Mouse (Mus musculus) erythroblast, adult 5-6 weeks (primary cell): ENCODE measurements around the gene Gzmm. TPM values are rescaled to one million over a fixed set of nuclear protein-coding genes. Genes with fewer than 3 reads are reported as not detected.

ENCODE experiments used
- total RNA-seq, 2 experiments: library from RNA; stranded (forward) in 1 of 2; stranded (reverse) in 1 of 2; fragments of 150-400 nt in 1 of 2; fragments of 200-764, 138-1000 nt in 1 of 2; gene quantifications; 2 replicates each; pipeline versions ENCODE4 v1.2.3 to v1.2.4; 2015 to 2017; ENCODE audit warnings: low replicate concordance in 2 of 2

The Gzmm gene
- total RNA-seq, 2 experiments from 2014 or later = not detected

Other genes starting within 250 kb of the Gzmm start
- not detected in 2 replicates for gene Vmn2r83, start 220.3 kb upstream of the Gzmm start, total RNA-seq (2015; ENCODE audit: low replicate concordance)
- not detected in 2 replicates for gene Vmn2r83, start 220.3 kb upstream of the Gzmm start, total RNA-seq (2017; ENCODE audit: low replicate concordance)
- 2.1 and 7.1 TPM in 2 replicates for gene Plpp2, start 155.2 kb upstream of the Gzmm start, total RNA-seq (2015; ENCODE audit: low replicate concordance)
- 0.43 TPM in 1 of 2 replicates, not detected in the other for gene Plpp2, start 155.2 kb upstream of the Gzmm start, total RNA-seq (2017; ENCODE audit: low replicate concordance)
- gene Mier2, start 133.8 kb upstream of the Gzmm start, total RNA-seq (2015; ENCODE audit: low replicate concordance) = 1.5 TPM in 1 of 2 replicates, not detected in the other
- gene Mier2, start 133.8 kb upstream of the Gzmm start, total RNA-seq (2017; ENCODE audit: low replicate concordance) = 1.9 TPM in 1 of 2 replicates, not detected in the other
- not detected in 2 replicates for gene Theg, start 101.7 kb upstream of the Gzmm start, total RNA-seq (2015; ENCODE audit: low replicate concordance)
- not detected in 2 replicates for gene Theg, start 101.7 kb upstream of the Gzmm start, total RNA-seq (2017; ENCODE audit: low replicate concordance)
- not detected in 2 replicates for gene C2cd4c, start 75.0 kb upstream of the Gzmm start, total RNA-seq (2015; ENCODE audit: low replicate concordance)
- not detected in 2 replicates for gene C2cd4c, start 75.0 kb upstream of the Gzmm start, total RNA-seq (2017; ENCODE audit: low replicate concordance)
- not detected in 2 replicates for gene Shc2, start 51.1 kb upstream of the Gzmm start, total RNA-seq (2015; ENCODE audit: low replicate concordance)
- gene Shc2, start 51.1 kb upstream of the Gzmm start, total RNA-seq (2017; ENCODE audit: low replicate concordance) = not detected in 2 replicates
- not detected in 2 replicates for gene Odf3l2, start 43.3 kb upstream of the Gzmm start, total RNA-seq (2015; ENCODE audit: low replicate concordance)
- not detected in 2 replicates for gene Odf3l2, start 43.3 kb upstream of the Gzmm start, total RNA-seq (2017; ENCODE audit: low replicate concordance)
- gene Madcam1, start 24.5 kb upstream of the Gzmm start, total RNA-seq (2015; ENCODE audit: low replicate concordance) = not detected in 2 replicates
- 0.84 TPM in 1 of 2 replicates, not detected in the other for gene Madcam1, start 24.5 kb upstream of the Gzmm start, total RNA-seq (2017; ENCODE audit: low replicate concordance)
- gene Tpgs1, start 19.7 kb upstream of the Gzmm start, total RNA-seq (2015; ENCODE audit: low replicate concordance) = 2.9 and 6.3 TPM in 2 replicates
- gene Tpgs1, start 19.7 kb upstream of the Gzmm start, total RNA-seq (2017; ENCODE audit: low replicate concordance) = 0.56 and 0.68 TPM in 2 replicates
- 20.5 and 25.9 TPM in 2 replicates for gene Cdc34, start 6.8 kb upstream of the Gzmm start, total RNA-seq (2015; ENCODE audit: low replicate concordance)
- 36.7 and 46.1 TPM in 2 replicates for gene Cdc34, start 6.8 kb upstream of the Gzmm start, total RNA-seq (2017; ENCODE audit: low replicate concordance)
- gene Bsg, start 15.5 kb downstream of the Gzmm start, total RNA-seq (2015; ENCODE audit: low replicate concordance) = 913 and 945 TPM in 2 replicates
- 805 and 888 TPM in 2 replicates for gene Bsg, start 15.5 kb downstream of the Gzmm start, total RNA-seq (2017; ENCODE audit: low replicate concordance)
- gene Hcn2, start 27.6 kb downstream of the Gzmm start, total RNA-seq (2015; ENCODE audit: low replicate concordance) = not detected in 2 replicates
- not detected in 2 replicates for gene Hcn2, start 27.6 kb downstream of the Gzmm start, total RNA-seq (2017; ENCODE audit: low replicate concordance)
- 3.6 and 4.8 TPM in 2 replicates for gene Polrmt, start 57.6 kb downstream of the Gzmm start, total RNA-seq (2015; ENCODE audit: low replicate concordance)
- gene Polrmt, start 57.6 kb downstream of the Gzmm start, total RNA-seq (2017; ENCODE audit: low replicate concordance) = 1.1 and 5.0 TPM in 2 replicates
- not detected in 2 replicates for gene Fgf22, start 66.1 kb downstream of the Gzmm start, total RNA-seq (2015; ENCODE audit: low replicate concordance)
- 0.26 TPM in 1 of 2 replicates, not detected in the other for gene Fgf22, start 66.1 kb downstream of the Gzmm start, total RNA-seq (2017; ENCODE audit: low replicate concordance)
- 11.3 and 12.1 TPM in 2 replicates for gene Rnf126, start 77.9 kb downstream of the Gzmm start, total RNA-seq (2015; ENCODE audit: low replicate concordance)
- gene Rnf126, start 77.9 kb downstream of the Gzmm start, total RNA-seq (2017; ENCODE audit: low replicate concordance) = 2.6 and 10.7 TPM in 2 replicates
- gene Fstl3, start 88.3 kb downstream of the Gzmm start, total RNA-seq (2015; ENCODE audit: low replicate concordance) = 1.7 and 5.8 TPM in 2 replicates
- not detected in 2 replicates for gene Fstl3, start 88.3 kb downstream of the Gzmm start, total RNA-seq (2017; ENCODE audit: low replicate concordance)
- gene Prss57, start 101.9 kb downstream of the Gzmm start, total RNA-seq (2015; ENCODE audit: low replicate concordance) = 30.5 and 45.0 TPM in 2 replicates
- gene Prss57, start 101.9 kb downstream of the Gzmm start, total RNA-seq (2017; ENCODE audit: low replicate concordance) = 6.8 and 14.3 TPM in 2 replicates
- gene Palm, start 104.6 kb downstream of the Gzmm start, total RNA-seq (2015; ENCODE audit: low replicate concordance) = 9.4 and 12.5 TPM in 2 replicates
- gene Palm, start 104.6 kb downstream of the Gzmm start, total RNA-seq (2017; ENCODE audit: low replicate concordance) = 4.5 and 10.0 TPM in 2 replicates
- not detected in 2 replicates for gene Misp, start 132.0 kb downstream of the Gzmm start, total RNA-seq (2015; ENCODE audit: low replicate concordance)
- not detected in 2 replicates for gene Misp, start 132.0 kb downstream of the Gzmm start, total RNA-seq (2017; ENCODE audit: low replicate concordance)
- 45.2 and 66.7 TPM in 2 replicates for gene Ptbp1, start 165.4 kb downstream of the Gzmm start, total RNA-seq (2015; ENCODE audit: low replicate concordance)
- gene Ptbp1, start 165.4 kb downstream of the Gzmm start, total RNA-seq (2017; ENCODE audit: low replicate concordance) = 38.2 and 53.2 TPM in 2 replicates
- 420 and 449 TPM in 2 replicates for gene Prtn3, start 185.5 kb downstream of the Gzmm start, total RNA-seq (2015; ENCODE audit: low replicate concordance)
- 114 and 118 TPM in 2 replicates for gene Prtn3, start 185.5 kb downstream of the Gzmm start, total RNA-seq (2017; ENCODE audit: low replicate concordance)
- gene Plppr3, start 185.6 kb downstream of the Gzmm start, total RNA-seq (2015; ENCODE audit: low replicate concordance) = 2.1 and 3.1 TPM in 2 replicates
- gene Plppr3, start 185.6 kb downstream of the Gzmm start, total RNA-seq (2017; ENCODE audit: low replicate concordance) = 4.9 and 6.8 TPM in 2 replicates
- 996 and 1,031 TPM in 2 replicates for gene Elane, start 197.2 kb downstream of the Gzmm start, total RNA-seq (2015; ENCODE audit: low replicate concordance)
- 253 and 405 TPM in 2 replicates for gene Elane, start 197.2 kb downstream of the Gzmm start, total RNA-seq (2017; ENCODE audit: low replicate concordance)
- gene Cfd, start 201.8 kb downstream of the Gzmm start, total RNA-seq (2015; ENCODE audit: low replicate concordance) = not detected in 2 replicates
- gene Cfd, start 201.8 kb downstream of the Gzmm start, total RNA-seq (2017; ENCODE audit: low replicate concordance) = not detected in 2 replicates
- gene Med16, start 219.9 kb downstream of the Gzmm start, total RNA-seq (2015; ENCODE audit: low replicate concordance) = 5.9 and 11.3 TPM in 2 replicates
- gene Med16, start 219.9 kb downstream of the Gzmm start, total RNA-seq (2017; ENCODE audit: low replicate concordance) = 4.7 and 9.1 TPM in 2 replicates
- not detected in 2 replicates for gene Gm26602, start 221.8 kb downstream of the Gzmm start, total RNA-seq (2015; ENCODE audit: low replicate concordance)
- not detected in 2 replicates for gene Gm26602, start 221.8 kb downstream of the Gzmm start, total RNA-seq (2017; ENCODE audit: low replicate concordance)
- not detected in 2 replicates for gene Kiss1r, start 228.0 kb downstream of the Gzmm start, total RNA-seq (2015; ENCODE audit: low replicate concordance)
- gene Kiss1r, start 228.0 kb downstream of the Gzmm start, total RNA-seq (2017; ENCODE audit: low replicate concordance) = 0.14 TPM in 1 of 2 replicates, not detected in the other
- gene R3hdm4, start 232.2 kb downstream of the Gzmm start, total RNA-seq (2015; ENCODE audit: low replicate concordance) = 42.8 and 46.1 TPM in 2 replicates
- 25.0 and 28.3 TPM in 2 replicates for gene R3hdm4, start 232.2 kb downstream of the Gzmm start, total RNA-seq (2017; ENCODE audit: low replicate concordance)
- 6.3 and 8.8 TPM in 2 replicates for gene Arid3a, start 238.0 kb downstream of the Gzmm start, total RNA-seq (2015; ENCODE audit: low replicate concordance)
- 10.5 and 14.7 TPM in 2 replicates for gene Arid3a, start 238.0 kb downstream of the Gzmm start, total RNA-seq (2017; ENCODE audit: low replicate concordance)